Mouse (Mus musculus): Measurements from ENCODE around the gene Espl1.
A peak's percentile ranks its signal among the peaks of the same experiment; 100 is the strongest.

Espl1 gene

DNA sequence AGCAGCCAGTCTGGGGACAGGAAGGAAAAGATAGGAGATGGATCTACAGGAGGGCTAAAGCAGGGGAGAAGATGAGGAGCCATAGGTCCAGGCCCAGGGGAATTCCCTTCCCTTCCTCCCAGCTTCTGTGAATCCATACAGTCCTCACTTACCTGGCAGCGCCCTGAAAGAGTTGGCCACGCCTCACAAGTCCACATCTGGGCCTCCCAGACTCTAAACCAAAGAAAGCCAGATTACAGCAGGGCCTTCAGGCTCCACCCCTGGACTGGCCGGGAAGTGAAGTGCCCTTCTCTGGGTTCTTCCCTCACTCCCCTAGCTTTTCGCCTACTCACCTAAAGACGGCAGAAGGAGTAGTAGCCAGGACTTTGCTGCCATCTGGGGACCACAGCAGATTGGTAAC is 43.5 kb downstream of the Espl1 start:
- no peak for DNase-seq

DNA sequence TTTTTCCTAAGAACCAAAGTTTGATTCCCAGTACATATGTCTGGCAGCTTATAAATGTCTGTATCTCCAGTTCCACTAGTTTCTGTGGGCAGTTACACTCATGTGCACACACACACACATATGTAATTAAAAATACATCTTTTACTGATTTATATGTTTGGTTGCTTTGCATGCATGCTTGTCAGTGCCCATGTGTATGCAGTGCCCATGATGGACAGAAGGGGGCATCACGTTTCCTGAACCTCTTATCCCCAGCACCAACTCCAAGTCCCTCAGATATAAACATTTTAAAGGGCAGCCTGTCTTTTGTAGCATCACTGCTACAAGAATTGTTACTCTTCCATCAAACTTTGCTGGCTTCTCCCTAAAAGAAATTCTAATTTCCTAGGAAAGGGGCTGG is 45.5 kb downstream of the Espl1 start:
- DNase-seq: peak; percentile 58

DNA sequence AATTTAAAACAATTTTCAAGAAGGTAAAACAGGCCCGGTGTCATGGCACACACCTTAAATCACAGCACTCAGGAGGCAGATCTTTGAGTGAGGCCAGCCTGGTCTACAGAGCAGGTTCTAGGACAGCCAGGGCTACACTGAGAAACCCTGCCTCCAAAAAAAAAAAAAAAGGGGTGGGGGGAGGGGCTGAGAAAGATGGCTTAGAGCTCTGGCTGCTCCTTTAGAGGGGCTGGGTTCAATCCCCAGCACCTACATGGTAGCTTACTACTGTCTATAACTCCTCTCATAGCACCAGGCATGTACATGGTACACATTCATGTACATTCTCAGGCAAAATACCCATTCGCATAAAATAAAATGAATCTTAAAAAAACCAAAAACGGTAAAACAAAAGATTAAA is 48.4 kb downstream of the Espl1 start:
- DNase-seq: no peak

- DNase-seq: no peak
Observed at GRCm38 (mm10) chr15:102346444-102346843, 50.4 kb downstream of the Espl1 start.

GRCm38 (mm10) chr15:102350138-102350941 is 54.3 kb downstream of the Espl1 start, which contains the start of gene Aaas:
Aaas (minus strand) TSS chr15:102350771.
- DNase-seq: peak; percentile 97

- no peak for DNase-seq
Observed at GRCm38 (mm10) chr15:102350942-102351291, 54.9 kb downstream of the Espl1 start.

DNA sequence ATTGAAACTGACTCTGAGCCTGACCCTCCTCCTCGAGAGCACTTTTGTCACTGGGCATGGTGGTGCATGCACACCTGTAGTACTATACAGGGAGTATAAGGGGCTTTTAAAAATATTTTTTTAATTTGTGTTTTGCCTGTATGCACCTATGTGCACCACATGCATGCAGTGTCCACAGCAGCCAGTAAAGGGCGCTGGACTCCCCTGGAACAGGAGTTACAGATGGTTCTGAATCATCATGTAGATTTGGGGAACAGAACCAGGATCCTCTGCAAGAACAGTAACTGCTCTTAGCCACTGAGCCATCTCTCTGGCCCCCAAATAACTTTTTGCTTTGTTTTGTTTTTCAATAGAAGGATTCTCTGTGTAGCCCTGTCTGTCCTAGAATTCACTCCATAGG is 56.1 kb downstream of the Espl1 start:
- peak; percentile 14 for DNase-seq

GRCm38 (mm10) chr15:102353986-102354385 is 57.9 kb downstream of the Espl1 start:
- no peak for DNase-seq

DNA sequence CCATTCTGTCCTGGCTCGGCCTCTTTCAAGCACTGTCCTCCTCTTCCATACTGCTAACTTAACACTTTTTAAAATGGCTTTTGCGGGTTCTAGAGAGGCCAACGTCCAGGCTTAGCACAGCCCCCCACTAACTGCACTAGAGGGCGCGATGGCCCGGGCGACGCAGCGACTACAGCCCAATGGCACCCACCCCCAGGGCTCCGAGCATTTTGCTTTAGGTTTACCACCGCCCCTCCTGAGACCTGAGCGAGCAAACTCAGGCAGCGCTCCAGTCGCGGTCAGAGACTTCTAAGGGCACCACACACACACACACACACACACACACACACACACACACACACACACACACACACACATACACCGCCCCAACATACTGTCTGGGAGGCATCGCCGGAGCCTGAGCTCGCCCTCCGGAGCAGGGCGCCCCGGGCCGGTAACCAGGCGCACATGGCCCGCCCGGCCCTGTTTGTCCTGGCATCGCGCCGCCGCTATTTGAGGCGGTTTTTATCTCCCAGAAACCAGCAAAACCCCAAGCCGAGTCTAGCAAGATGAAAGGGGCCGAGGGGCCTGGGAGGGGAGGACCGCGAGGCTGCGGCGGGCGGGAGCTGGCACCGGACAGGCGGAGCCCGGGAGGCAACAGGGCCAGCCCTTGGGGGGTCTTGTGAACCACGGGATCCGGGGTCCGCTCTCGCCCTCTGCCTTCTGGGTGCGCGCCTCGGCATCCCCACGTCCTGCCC is 59.2 kb downstream of the Espl1 start:
- DNase-seq: peak; percentile 68

- DNase-seq: peak; percentile 57
Observed at GRCm38 (mm10) chr15:102355871-102356441, 59.9 kb downstream of the Espl1 start.

DNA sequence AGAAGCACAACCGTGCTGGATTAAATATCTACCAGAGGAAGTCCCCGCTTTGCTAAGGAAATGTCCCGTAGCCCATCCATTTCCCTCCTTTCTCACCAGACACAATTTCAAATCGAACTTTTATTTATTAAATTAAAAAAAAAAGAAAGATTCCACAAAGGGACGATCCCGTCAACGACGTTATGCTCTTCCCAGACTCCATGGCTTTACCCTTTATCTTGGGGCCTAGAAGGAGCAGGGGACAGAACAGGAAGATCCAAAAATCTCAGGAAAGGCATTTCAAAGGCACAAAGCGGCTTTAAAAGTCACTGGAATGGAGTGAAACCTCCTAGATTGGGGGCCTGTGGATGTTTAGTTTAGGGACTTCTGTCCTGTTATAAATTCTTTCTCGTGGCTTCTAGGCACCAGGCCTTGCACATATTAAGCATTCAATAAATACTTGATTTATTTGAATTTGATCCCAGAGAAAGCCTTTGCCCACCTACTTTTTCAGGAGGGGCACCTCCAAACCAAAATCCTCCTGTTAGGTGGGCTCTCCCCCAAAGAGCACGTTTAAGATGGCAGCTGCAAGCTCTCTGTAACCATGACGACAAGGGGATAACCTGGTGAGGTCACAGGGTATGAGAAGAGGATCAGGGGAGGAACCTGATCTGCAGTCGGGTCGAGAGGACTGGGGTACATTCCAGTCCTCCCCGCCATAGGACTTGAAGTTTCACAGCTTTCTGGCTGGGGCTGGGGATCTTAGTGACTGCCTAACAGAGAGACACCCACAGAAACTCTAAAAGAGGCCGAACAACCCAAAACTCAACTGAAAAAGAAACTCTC is 60.6 kb downstream of the Espl1 start:
- no peak for DNase-seq

GRCm38 (mm10) chr15:102358126-102358525 is 62.1 kb downstream of the Espl1 start:
- DNase-seq: peak; percentile 16

DNA sequence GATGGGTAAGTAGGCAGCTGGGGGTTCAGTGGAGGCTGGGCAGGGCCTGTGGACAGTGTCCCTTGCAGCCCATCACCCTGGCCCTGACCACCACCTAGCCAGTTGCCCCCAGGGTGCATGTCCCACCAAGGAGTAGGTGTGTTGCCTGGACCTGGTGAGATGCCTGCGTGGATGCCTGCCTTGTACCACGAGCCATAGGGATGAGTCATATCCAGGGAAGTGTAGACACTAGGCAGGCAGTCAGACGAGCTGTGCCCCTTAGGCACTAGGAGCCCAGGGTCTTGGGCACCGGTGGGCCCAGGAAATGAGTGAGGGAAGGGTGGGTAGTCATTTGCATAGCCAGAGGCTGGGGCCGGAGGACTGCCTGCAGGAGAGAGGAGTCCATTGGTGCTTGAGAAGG is 62.8 kb downstream of the Espl1 start:
- DNase-seq: no peak

GRCm38 (mm10) chr15:102362648-102363047 is 66.6 kb downstream of the Espl1 start:
- peak; percentile 18 for DNase-seq

GRCm38 (mm10) chr15:102364678-102365077 is 68.6 kb downstream of the Espl1 start:
- no peak for DNase-seq

- DNase-seq: no peak
Observed at GRCm38 (mm10) chr15:102366238-102366637, 70.2 kb downstream of the Espl1 start.

- DNase-seq: no peak
Observed at GRCm38 (mm10) chr15:102366733-102367344, 70.8 kb downstream of the Espl1 start, which contains the start of gene Sp7. Sp7 (minus strand) TSS chr15:102367182.

DNA sequence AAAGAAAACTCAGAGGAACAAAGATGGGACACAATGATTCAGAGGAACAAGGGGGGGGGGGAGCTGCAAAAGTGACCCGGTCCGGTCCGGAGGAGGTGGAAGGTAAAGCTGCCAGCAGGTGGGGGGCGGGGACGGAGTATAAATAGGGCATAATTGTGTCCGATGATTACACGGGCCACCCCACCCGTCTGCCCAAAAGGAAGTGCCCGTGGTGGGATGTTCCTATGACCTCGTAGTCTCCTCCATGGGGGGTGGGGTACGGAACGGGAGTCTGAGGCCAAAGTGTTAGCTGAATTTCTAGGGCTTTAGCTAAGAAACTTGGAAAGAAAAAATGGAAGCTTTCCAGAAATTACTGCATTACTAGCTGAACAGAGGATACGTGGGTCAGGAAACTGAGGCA is 73.9 kb downstream of the Espl1 start:
- DNase-seq: no peak

DNA sequence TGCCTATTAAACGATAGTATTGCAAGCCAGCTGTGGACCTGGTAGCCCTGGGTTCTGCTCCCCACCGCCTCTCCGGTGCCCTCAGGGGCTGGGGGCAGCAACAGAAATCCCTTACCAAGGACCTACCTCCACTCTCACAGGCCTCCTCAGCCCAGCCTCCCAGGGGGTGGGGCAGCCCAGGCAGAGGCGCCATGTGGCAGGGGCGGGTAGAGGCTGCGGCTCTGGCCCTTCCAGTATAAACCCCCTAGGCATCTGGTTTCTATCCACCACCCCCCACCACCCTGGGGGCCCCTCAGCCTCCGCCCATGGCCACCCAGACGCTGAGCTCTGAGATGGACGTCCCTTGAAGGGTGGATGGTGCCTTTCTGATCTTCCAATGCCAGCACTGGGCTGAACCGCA is 74.7 kb downstream of the Espl1 start:
- DNase-seq: no peak

Measured in kidney, postnatal 14 days (tissue).